Mouse (Mus musculus) midbrain, postnatal 0 days (tissue): ENCODE data around the gene Xrcc4. TPM values are rescaled to one million over a fixed set of nuclear protein-coding genes. Genes with fewer than 3 reads are reported as not detected.

ENCODE experiments used
- ATAC-seq: fragments of 200-750 bp; cut with Nextera tagmentation; 2 replicates; pipeline ENCODE4 v1.8.0; 2017; ENCODE audit warnings: moderate number of reproducible peaks, mild to moderate bottlenecking, moderate TSS enrichment, moderate library complexity; ENCODE audit not compliant: low FRiP score
- DNase-seq: peaks from one replicate; pipeline ENCODE4 v3.0.0-alpha.2; 2015; ENCODE audit warnings: low spot score
- H3K27ac ChIP-seq: fragments of 300-500 bp; sonication (generic); 2 replicates; pipeline ENCODE4 v1.5.1; 2014; ENCODE audit warnings: low read depth, mild to moderate bottlenecking, low read length, mixed read lengths
- H3K27me3 ChIP-seq: fragments of 300-500 bp; sonication (generic); 2 replicates; pipeline ENCODE4 v1.6.1; 2014; ENCODE audit warnings: low read length, control low read depth, mixed read lengths; ENCODE audit not compliant: insufficient read depth
- H3K36me3 ChIP-seq: fragments of 300-500 bp; sonication (generic); 2 replicates; pipeline ENCODE4 v1.6.1; 2014; ENCODE audit warnings: low read length, control low read depth, mixed read lengths; ENCODE audit not compliant: insufficient read depth
- H3K4me1 ChIP-seq: fragments of 300-500 bp; sonication (generic); 2 replicates; pipeline ENCODE4 v1.6.1; 2014; ENCODE audit warnings: mild to moderate bottlenecking, control low read depth, antibody characterized with exemption, low read length, mixed read lengths; ENCODE audit not compliant: insufficient read depth
- H3K4me2 ChIP-seq: fragments of 300-500 bp; sonication (generic); 2 replicates; pipeline ENCODE4 v1.6.1; 2014; ENCODE audit warnings: low read depth, mild to moderate bottlenecking, low read length, mixed read lengths; ENCODE audit not compliant: poor library complexity, severe bottlenecking
- H3K4me3 ChIP-seq: fragments of 300-500 bp; sonication (generic); 2 replicates; pipeline ENCODE4 v1.5.1; 2014; ENCODE audit warnings: low read depth, mild to moderate bottlenecking, low read length, moderate library complexity
- H3K9ac ChIP-seq: fragments of 300-500 bp; sonication (generic); replicated peaks from 2 replicates; pipeline ENCODE4 v1.6.1; 2014; ENCODE audit warnings: mild to moderate bottlenecking, low read length, moderate library complexity, mixed read lengths; ENCODE audit not compliant: poor library complexity, severe bottlenecking
- H3K9me3 ChIP-seq: fragments of 300-500 bp; sonication (generic); 2 replicates; pipeline ENCODE4 v1.6.1; 2016; ENCODE audit warnings: low read length, control low read depth
- CTCF ChIP-seq: IDR thresholded peaks from 2 replicates; pipeline ENCODE4 v1.5.1; 2016; ENCODE audit warnings: antibody characterized with exemption, mild to moderate bottlenecking
- WGBS: fragments of 180-500 bp; shearing (Covaris S2); extraction: QIAGEN DNeasy Blood & Tissue Kit; methylation state at CpG from one replicate; pipeline ENCODE4 v1.1.7; 2014; 5-methylcytosine and 5-hydroxymethylcytosine counted together
- polyA plus RNA-seq: library from polyadenylated mRNA; unstranded; fragments of >200 nt; fragmentation: Nextera tagmentation; extraction: Ambion mirVana; gene quantifications from 2 replicates; pipeline ENCODE4 v1.2.1, GENCODE M21; 2015
- total RNA-seq: library from RNA; depleted of rRNA; stranded (reverse); fragments of >200 nt; gene quantifications from 2 replicates; pipeline ENCODE4 v1.2.3, GENCODE M21; 2014

The Xrcc4 gene
- total and polyA plus RNA-seq, 2 experiments from 2014 or later: 14.7 to 19.1 TPM

- WGBS: 66% methylated on average over 2 of the region's 2 CpGs
- no peaks in the 10 kb centered on the region for H3K36me3 ChIP-seq
- no peaks in the 10 kb centered on the region for H3K4me1 ChIP-seq
- TF ChIP-seq CTCF: no peak
- no peak overlapping the region for H3K4me3 ChIP-seq
- no peaks in the 10 kb centered on the region for H3K27me3 ChIP-seq
- H3K9ac ChIP-seq: no peak overlapping the region
- no peaks in the 10 kb centered on the region for H3K9me3 ChIP-seq
- no peak for DNase-seq
- no peak for ATAC-seq
- H3K4me2 ChIP-seq: no peak overlapping the region
- no peak overlapping the region for H3K27ac ChIP-seq
Observed at GRCm38 (mm10) chr13:89833053-89833670, 256.2 kb downstream of the Xrcc4 start.

- TF ChIP-seq CTCF: no peak
- H3K36me3 ChIP-seq: no peaks in the 10 kb centered on the region
- no peaks in the 10 kb centered on the region for H3K9me3 ChIP-seq
- H3K27me3 ChIP-seq: no peaks in the 10 kb centered on the region
- no peaks in the 10 kb centered on the region for H3K4me1 ChIP-seq
- H3K9ac ChIP-seq: no peak overlapping the region
- 10% methylated on average over 3 of the region's 3 CpGs for WGBS
- ATAC-seq (no peak), DNase-seq (no peak)
- H3K27ac ChIP-seq: no peak overlapping the region
- H3K4me3 ChIP-seq: no peak overlapping the region
- H3K4me2 ChIP-seq: no peak overlapping the region
Observed at GRCm38 (mm10) chr13:89828429-89828970, 260.9 kb downstream of the Xrcc4 start.

GRCm38 (mm10) chr13:89827838-89828237 is 261.6 kb downstream of the Xrcc4 start:
- no peak for TF ChIP-seq CTCF
- no peak overlapping the region for H3K4me2 ChIP-seq
- no peak overlapping the region for H3K4me3 ChIP-seq
- no peaks in the 10 kb centered on the region for H3K4me1 ChIP-seq
- H3K27me3 ChIP-seq: no peaks in the 10 kb centered on the region
- ATAC-seq: no peak
- no peak overlapping the region for H3K27ac ChIP-seq
- H3K9ac ChIP-seq: no peak overlapping the region
- DNase-seq: no peak
- WGBS: 80% methylated on average over 2 of the region's 2 CpGs
- H3K9me3 ChIP-seq: no peaks in the 10 kb centered on the region
- no peaks in the 10 kb centered on the region for H3K36me3 ChIP-seq

- TF ChIP-seq CTCF: no peak
- no peak overlapping the region for H3K27ac ChIP-seq
- no peak overlapping the region for H3K4me2 ChIP-seq
- H3K4me3 ChIP-seq: no peak overlapping the region
- DNase-seq (no peak), ATAC-seq (no peak)
- H3K4me1 ChIP-seq: no peaks in the 10 kb centered on the region
- no peak overlapping the region for H3K9ac ChIP-seq
- H3K36me3 ChIP-seq: no peaks in the 10 kb centered on the region
- no peaks in the 10 kb centered on the region for H3K27me3 ChIP-seq
- H3K9me3 ChIP-seq: no peaks in the 10 kb centered on the region
- WGBS: 69% methylated on average over 2 of the region's 2 CpGs
Observed at GRCm38 (mm10) chr13:89814543-89814942, 274.9 kb downstream of the Xrcc4 start.

GRCm38 (mm10) chr13:89812169-89812568 is 277.2 kb downstream of the Xrcc4 start:
- Histone ChIP-seq H3K27me3 (no peaks in the 10 kb centered on the region), H3K27ac (no peak overlapping the region), H3K4me2 (no peak overlapping the region), H3K9ac (no peak overlapping the region), H3K4me3 (no peak overlapping the region), H3K36me3 (no peaks in the 10 kb centered on the region), H3K4me1 (no peaks in the 10 kb centered on the region), H3K9me3 (no peaks in the 10 kb centered on the region)
- TF ChIP-seq CTCF: no peak
- DNase-seq (no peak), ATAC-seq (no peak)
- 95% methylated on average over 2 of the region's 2 CpGs for WGBS

GRCm38 (mm10) chr13:89809024-89809423 is 280.4 kb downstream of the Xrcc4 start:
- H3K27ac ChIP-seq: no peak overlapping the region
- no peak overlapping the region for H3K9ac ChIP-seq
- TF ChIP-seq CTCF: no peak
- DNase-seq: no peak
- H3K9me3 ChIP-seq: no peaks in the 10 kb centered on the region
- no peak for ATAC-seq
- no peaks in the 10 kb centered on the region for H3K27me3 ChIP-seq
- no peak overlapping the region for H3K4me3 ChIP-seq
- H3K36me3 ChIP-seq: no peaks in the 10 kb centered on the region
- no peaks in the 10 kb centered on the region for H3K4me1 ChIP-seq
- no peak overlapping the region for H3K4me2 ChIP-seq
